Mouse (Mus musculus) bone marrow macrophage, adult 2 months (primary cell): ENCODE results near the gene Bves.

ENCODE experiments used
- CTCF ChIP-seq: IDR thresholded peaks from 2 replicates; pipeline ENCODE4 v1.5.1; 2012; ENCODE audit warnings: low read depth, mild to moderate bottlenecking, low read length, moderate library complexity
- POLR2A ChIP-seq: IDR thresholded peaks from 2 replicates; pipeline ENCODE4 v1.6.1; 2012; ENCODE audit warnings: mild to moderate bottlenecking, low read depth, low read length, borderline replicate concordance

DNA sequence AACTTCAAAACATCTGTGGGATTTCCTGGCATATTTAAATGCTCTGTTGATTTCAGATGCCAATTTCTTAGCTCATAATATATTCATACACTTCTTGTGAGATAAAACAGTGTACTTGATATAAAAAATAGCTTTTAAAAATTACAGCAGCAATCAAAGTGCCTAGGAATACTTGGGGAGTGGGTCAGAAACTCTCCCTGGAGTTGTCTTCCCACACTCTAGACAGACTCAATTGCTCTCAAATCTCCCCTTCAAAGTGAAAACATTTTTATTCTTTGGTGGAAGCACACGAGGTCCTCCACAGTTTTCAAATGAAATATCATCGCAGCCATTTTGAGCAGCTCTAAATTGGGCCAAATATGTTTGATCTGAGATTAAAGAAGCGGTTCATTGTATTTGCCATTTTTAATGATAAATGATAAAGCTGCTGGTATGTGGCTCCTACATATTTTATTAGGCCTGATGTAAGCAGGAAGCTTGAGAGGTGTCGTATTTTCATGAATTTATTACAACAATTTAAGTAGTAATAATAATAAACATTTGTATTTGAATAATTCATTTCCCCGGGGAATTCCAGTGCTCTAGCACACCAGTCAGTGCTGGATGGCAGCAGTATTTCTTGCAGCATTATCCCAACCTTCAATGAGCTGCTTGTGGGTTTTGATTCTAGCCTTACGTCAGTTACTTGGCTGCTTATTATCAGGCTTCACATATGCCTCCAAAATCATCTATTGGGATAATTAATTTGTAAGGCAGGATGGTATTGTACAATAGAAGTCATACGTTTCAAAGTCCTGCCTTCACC is 7.2 kb upstream of the Bves start:
- TF ChIP-seq CTCF (no peak), POLR2A (no peak)
